Mouse (Mus musculus) small intestine, adult 2 months (tissue): ENCODE data around the gene Fto. TPM values are rescaled to one million over a fixed set of nuclear protein-coding genes. Genes with fewer than 3 reads are reported as not detected.

Source experiments
- H3K27ac ChIP-seq: fragments of 200-500 bp; 2 replicates; pipeline ENCODE4 v1.5.1; 2012; ENCODE audit warnings: low read depth, low read length, control low read depth, inconsistent platforms; ENCODE audit not compliant: insufficient read depth
- H3K27me3 ChIP-seq: fragments of 200-500 bp; 2 replicates; pipeline ENCODE4 v1.6.1; 2012; ENCODE audit warnings: mild to moderate bottlenecking, moderate library complexity, low read length, inconsistent platforms; ENCODE audit not compliant: control insufficient read depth, insufficient read depth
- H3K36me3 ChIP-seq: fragments of 200-500 bp; 2 replicates; pipeline ENCODE4 v1.6.1; 2012; ENCODE audit warnings: mild to moderate bottlenecking, low read length, control low read depth, inconsistent platforms; ENCODE audit not compliant: control insufficient read depth, insufficient read depth
- H3K4me1 ChIP-seq: fragments of 200-500 bp; 2 replicates; pipeline ENCODE4 v1.6.1; 2012; ENCODE audit warnings: low read length, inconsistent platforms, mixed read lengths; ENCODE audit not compliant: control insufficient read depth, insufficient read depth, insufficient read length
- H3K4me3 ChIP-seq: fragments of 200-500 bp; 2 replicates; pipeline ENCODE4 v1.5.1; 2012; ENCODE audit warnings: low read depth, mild to moderate bottlenecking, control low read depth, inconsistent platforms, low read length, moderate library complexity
- CTCF ChIP-seq: fragments of 200-500 bp; IDR thresholded peaks from 2 replicates; pipeline ENCODE4 v1.5.1; 2012; ENCODE audit warnings: low read depth, mild to moderate bottlenecking, control low read depth, inconsistent platforms, low read length, moderate library complexity, mixed read lengths; ENCODE audit not compliant: insufficient replicate concordance, insufficient read length; ENCODE audit errors: extremely low read depth
- POLR2A ChIP-seq: fragments of 200-500 bp; IDR thresholded peaks from 2 replicates; pipeline ENCODE4 v1.6.1; 2012; ENCODE audit warnings: low read depth, mild to moderate bottlenecking, control low read depth, inconsistent platforms, low read length, moderate library complexity
- WGBS: fragments of 180-500 bp; shearing (Covaris S2); methylation state at CpG from one replicate; pipeline ENCODE4 v1.1.7; 2018; 5-methylcytosine and 5-hydroxymethylcytosine counted together
- polyA plus RNA-seq: library from polyadenylated mRNA; depleted of rRNA; stranded (reverse); fragments of >200 nt; gene quantifications from 2 replicates; pipeline ENCODE4 v1.2.3, GENCODE M21; 2012

The Fto gene
- polyA plus RNA-seq, 1 experiment = 7.3 TPM

DNA sequence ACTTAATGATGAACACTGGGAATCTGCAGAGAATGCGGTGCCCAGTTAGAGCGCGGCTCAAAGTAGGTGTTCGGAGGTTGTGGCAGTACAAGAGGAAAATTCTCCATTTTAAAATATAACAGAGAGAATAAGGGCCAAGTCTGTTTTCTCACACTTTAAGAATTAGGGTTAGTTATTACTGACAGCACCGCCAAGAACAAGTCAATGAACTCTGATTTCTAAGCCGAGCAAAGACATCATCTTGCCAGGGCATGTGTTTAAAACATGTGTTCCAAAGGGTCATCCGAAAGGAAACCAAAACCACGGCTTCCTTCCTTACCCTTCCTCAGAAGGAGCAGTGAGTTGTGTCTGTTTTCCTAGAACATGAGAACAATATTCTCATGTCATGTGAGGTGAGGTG is 226.3 kb downstream of the Fto start:
- no peak overlapping the region for H3K27ac ChIP-seq
- H3K36me3 ChIP-seq = no peaks in the 10 kb centered on the region
- H3K27me3 ChIP-seq = no peaks in the 10 kb centered on the region
- no peak overlapping the region for H3K4me3 ChIP-seq
- no peaks in the 10 kb centered on the region for H3K4me1 ChIP-seq
- 90% methylated on average over 8 of the region's 8 CpGs for WGBS
- TF ChIP-seq POLR2A (no peak), CTCF (no peak)

DNA sequence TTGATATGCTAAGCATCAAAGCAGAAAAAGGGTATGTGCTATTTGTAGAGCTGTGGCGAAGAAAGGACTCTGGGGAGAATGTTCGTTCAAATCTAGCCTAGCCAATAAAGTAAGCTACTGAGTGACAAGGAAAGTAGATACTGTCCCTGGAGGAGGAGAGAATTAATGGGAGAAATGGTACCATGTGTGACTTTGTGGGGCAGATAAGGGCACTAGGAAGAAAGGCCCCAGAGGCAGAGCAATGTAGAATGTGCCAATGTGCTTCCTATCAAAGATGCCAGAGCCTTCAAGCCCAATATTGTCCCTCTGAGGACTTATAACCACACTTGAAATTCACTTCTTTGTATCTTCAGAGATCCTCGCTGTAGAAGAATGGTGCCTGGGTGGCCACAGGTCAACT is 227.9 kb downstream of the Fto start:
- WGBS = 85% methylated on average over 3 of the region's 3 CpGs
- Histone ChIP-seq H3K27me3 (no peaks in the 10 kb centered on the region), H3K4me3 (no peak overlapping the region), H3K36me3 (no peaks in the 10 kb centered on the region), H3K4me1 (no peaks in the 10 kb centered on the region), H3K27ac (no peak overlapping the region)
- TF ChIP-seq POLR2A = no peak
- no peak for TF ChIP-seq CTCF

DNA sequence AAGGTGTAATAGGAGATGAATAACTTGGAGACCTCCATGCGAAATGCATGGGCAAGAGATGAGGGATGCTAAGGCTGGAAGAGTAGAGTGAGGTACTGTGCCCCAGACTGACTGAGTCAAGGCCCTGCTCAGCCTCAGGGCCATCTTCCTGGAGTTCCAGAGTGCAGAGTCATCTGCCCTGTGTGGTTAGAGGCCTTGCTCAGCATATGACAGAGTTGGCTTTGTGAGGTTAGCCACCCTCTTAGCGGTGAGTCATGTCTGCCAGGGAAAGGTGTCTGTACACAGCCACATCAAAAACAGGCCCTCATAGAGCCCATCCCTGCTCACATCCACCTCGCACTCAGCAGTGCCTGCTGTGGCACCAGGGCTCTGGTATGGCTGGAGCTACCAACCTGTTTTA is 232.2 kb downstream of the Fto start:
- Histone ChIP-seq H3K4me3 (no peak overlapping the region), H3K36me3 (no peaks in the 10 kb centered on the region), H3K4me1 (no peaks in the 10 kb centered on the region), H3K27ac (no peak overlapping the region), H3K27me3 (no peaks in the 10 kb centered on the region)
- WGBS = 90% methylated on average over 3 of the region's 3 CpGs
- TF ChIP-seq CTCF (no peak), POLR2A (no peak)

DNA sequence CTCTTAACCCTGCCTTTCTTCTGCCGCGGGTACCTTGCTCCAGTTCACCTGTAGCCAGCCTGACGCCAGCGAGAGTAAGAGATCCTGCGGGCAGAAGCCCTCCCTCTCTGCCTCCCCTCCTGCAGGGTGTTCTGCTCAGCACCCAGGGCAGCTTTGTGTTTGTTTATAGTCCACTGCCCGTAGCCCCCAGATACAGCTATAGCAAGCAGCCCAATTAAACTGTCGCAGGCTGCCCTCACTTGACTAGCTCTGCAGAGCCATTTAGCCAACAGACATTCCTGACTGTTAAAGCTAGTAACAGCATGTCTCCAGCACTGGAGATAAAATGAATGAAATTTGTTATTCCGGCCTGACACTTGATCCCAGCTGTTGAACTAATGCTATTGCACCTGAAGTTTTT is 233.3 kb downstream of the Fto start:
- Histone ChIP-seq H3K36me3 (no peaks in the 10 kb centered on the region), H3K27me3 (no peaks in the 10 kb centered on the region), H3K4me3 (no peak overlapping the region), H3K4me1 (no peaks in the 10 kb centered on the region), H3K27ac (no peak overlapping the region)
- WGBS = 75% methylated on average over 8 of the region's 8 CpGs
- TF ChIP-seq POLR2A (no peak), CTCF (no peak)

DNA sequence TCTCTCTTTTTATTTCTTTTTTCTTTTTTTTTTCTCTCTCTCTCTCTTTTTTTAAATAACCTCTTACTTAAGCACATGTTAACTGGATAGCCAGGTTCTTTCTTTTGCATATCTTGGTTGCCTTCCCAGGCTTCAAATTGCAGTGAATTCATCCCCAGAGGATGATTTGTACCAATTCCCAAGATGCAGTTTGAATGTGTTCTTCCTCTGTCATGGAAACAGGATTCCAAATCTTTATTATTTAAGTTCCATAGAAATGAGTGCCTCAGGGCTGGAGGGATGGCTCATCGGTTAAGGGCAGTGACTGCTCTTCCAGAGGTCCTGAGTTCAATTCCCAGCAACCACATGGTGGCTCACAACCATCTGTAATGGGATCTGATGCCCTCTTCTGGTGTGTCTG is 236.8 kb downstream of the Fto start:
- no peaks in the 10 kb centered on the region for H3K4me1 ChIP-seq
- H3K4me3 ChIP-seq = no peak overlapping the region
- WGBS = 94% methylated on average over 1 of the region's 1 CpGs
- H3K27me3 ChIP-seq = no peaks in the 10 kb centered on the region
- H3K36me3 ChIP-seq = no peaks in the 10 kb centered on the region
- TF ChIP-seq POLR2A (no peak), CTCF (no peak)
- no peak overlapping the region for H3K27ac ChIP-seq

DNA sequence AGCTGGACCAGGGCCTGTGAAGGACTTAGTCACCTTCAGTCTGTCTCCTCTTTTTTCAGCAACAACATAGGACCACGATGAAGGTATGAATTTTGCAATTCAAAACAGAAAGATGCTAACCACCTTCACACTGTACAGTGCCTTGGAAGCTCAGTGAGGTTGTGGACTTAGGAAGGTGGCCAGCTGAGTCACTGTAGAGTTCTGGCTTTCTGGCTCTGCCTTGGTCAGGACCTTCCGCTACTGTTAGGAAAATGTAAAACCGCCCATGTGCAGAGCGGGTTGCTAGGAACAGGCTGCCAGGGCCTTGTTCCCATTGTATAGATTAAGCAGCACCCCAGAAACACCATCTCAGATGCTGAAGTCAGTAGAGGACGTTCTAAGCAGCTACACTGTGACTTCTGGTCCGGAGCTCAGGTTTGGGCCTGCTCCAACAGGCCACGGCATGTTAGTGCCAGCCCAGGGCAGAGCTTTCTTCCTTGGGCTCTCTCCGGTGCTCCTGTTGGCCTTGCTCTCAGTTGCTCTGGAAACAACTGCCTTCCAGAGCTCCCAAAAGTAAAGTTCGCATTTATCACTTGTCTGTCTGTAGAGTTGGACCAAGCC is 237.9 kb downstream of the Fto start:
- 88% methylated on average over 9 of the region's 9 CpGs for WGBS
- Histone ChIP-seq H3K4me1 (no peaks in the 10 kb centered on the region), H3K27ac (no peak overlapping the region), H3K4me3 (no peak overlapping the region), H3K36me3 (no peaks in the 10 kb centered on the region), H3K27me3 (no peaks in the 10 kb centered on the region)
- TF ChIP-seq CTCF (no peak), POLR2A (no peak)

DNA sequence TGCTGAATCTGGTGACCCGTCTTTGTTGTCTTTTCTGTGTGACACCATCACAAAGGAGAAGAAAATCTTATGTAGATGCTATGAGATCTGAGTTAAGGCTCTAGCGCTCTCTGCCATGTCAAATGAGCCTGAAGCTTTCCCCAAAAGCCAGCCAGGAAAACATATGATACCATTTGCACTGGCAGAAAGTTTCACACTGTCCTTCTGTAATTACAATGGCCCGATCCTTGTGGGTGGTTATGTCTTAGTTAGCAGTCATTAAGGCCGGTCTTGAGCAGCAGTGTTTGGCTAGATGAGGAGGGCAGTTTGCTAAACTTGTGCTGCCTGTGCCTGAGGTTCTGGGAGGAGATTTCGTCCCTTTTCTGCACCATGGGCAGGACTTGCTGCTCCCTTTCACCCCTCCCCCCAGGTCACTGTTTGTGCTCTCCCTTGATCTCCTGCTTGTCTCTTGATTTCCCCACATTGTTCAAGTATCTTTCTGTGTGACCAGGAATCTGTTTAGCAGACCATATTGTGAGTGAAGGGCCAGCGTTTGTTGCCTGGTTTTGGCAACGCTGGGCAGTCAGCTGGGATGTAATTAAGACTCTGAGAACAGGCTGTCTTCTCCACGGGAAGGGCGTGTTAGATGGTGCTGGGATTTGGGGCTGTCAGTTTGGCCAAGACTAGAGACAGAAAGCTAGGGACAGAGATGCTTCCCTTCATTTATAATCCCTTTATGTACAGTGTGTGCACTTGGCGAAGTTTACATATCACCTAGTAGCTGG is 238.6 kb downstream of the Fto start:
- Histone ChIP-seq H3K4me1 (no peaks in the 10 kb centered on the region), H3K27me3 (no peaks in the 10 kb centered on the region), H3K27ac (no peak overlapping the region), H3K36me3 (no peaks in the 10 kb centered on the region), H3K4me3 (no peak overlapping the region)
- 75% methylated on average over 10 of the region's 10 CpGs for WGBS
- no peak for TF ChIP-seq POLR2A
- TF ChIP-seq CTCF = no peak
